Mouse (Mus musculus) testis, adult 2 months (tissue): ENCODE results near the gene Agap1.

ENCODE experiments used
- CTCF ChIP-seq: fragments of 200-500 bp; IDR thresholded peaks from 2 replicates; pipeline ENCODE4 v1.5.1; 2012; ENCODE audit warnings: low read depth, mild to moderate bottlenecking, inconsistent platforms, low read length, moderate library complexity; ENCODE audit not compliant: control insufficient read depth, insufficient read depth, insufficient replicate concordance
- POLR2A ChIP-seq: fragments of 200-500 bp; IDR thresholded peaks from 2 replicates; pipeline ENCODE4 v1.6.1; 2012; ENCODE audit warnings: low read depth, mild to moderate bottlenecking, inconsistent platforms, low read length, moderate library complexity; ENCODE audit not compliant: control insufficient read depth

- TF ChIP-seq CTCF (no peak), POLR2A (no peak)
Measured at GRCm38 (mm10) chr1:89848356-89849039, 393.9 kb downstream of the Agap1 start.
